Mouse (Mus musculus) neural tube, embryonic 14.5 days (tissue): ENCODE data around the gene Rap1gap. TPM values are rescaled to one million over a fixed set of nuclear protein-coding genes. Genes with fewer than 3 reads are reported as not detected.

ENCODE experiments used
- ATAC-seq: fragments of 200-750 bp; cut with Nextera tagmentation; 2 replicates; pipeline ENCODE4 v1.8.0; 2017; ENCODE audit warnings: low read depth, mild to moderate bottlenecking, moderate TSS enrichment, moderate library complexity
- H3K27ac ChIP-seq: fragments of 300-500 bp; sonication (generic); 2 replicates; pipeline ENCODE4 v1.5.1; 2014; ENCODE audit warnings: low read depth, mild to moderate bottlenecking, control low read depth, low read length, moderate library complexity, mixed read lengths
- H3K27me3 ChIP-seq: fragments of 300-500 bp; sonication (generic); 2 replicates; pipeline ENCODE4 v1.6.1; 2014; ENCODE audit warnings: low read length; ENCODE audit not compliant: control insufficient read depth, insufficient read depth
- H3K36me3 ChIP-seq: fragments of 300-500 bp; sonication (generic); 2 replicates; pipeline ENCODE4 v1.6.1; 2014; ENCODE audit warnings: low read length, mixed read lengths; ENCODE audit not compliant: control insufficient read depth, insufficient read depth
- H3K4me1 ChIP-seq: fragments of 300-500 bp; sonication (generic); 2 replicates; pipeline ENCODE4 v1.6.1; 2014; ENCODE audit warnings: low read length; ENCODE audit not compliant: control insufficient read depth, insufficient read depth
- H3K4me2 ChIP-seq: fragments of 300-500 bp; sonication (generic); 2 replicates; pipeline ENCODE4 v1.6.1; 2014; ENCODE audit warnings: mild to moderate bottlenecking, low read depth, low read length, control low read depth
- H3K4me3 ChIP-seq: fragments of 300-500 bp; sonication (generic); 2 replicates; pipeline ENCODE4 v1.5.1; 2014; ENCODE audit warnings: low read depth, low read length, control low read depth, mixed read lengths
- H3K9ac ChIP-seq: fragments of 300-500 bp; sonication (generic); replicated peaks from 2 replicates; pipeline ENCODE4 v1.6.1; 2014; ENCODE audit warnings: low read depth, mild to moderate bottlenecking, control low read depth, low read length, mixed read lengths
- H3K9me3 ChIP-seq: fragments of 300-500 bp; sonication (generic); 2 replicates; pipeline ENCODE4 v1.6.1; 2016; ENCODE audit warnings: low read length; ENCODE audit not compliant: control insufficient read depth
- WGBS: fragments of 180-500 bp; shearing (Covaris S2); extraction: QIAGEN DNeasy Blood & Tissue Kit; methylation state at CpG from one replicate; pipeline ENCODE4 v1.1.7; 2014; 5-methylcytosine and 5-hydroxymethylcytosine counted together
- polyA plus RNA-seq: library from polyadenylated mRNA; unstranded; fragments of >200 nt; fragmentation: Nextera tagmentation; extraction: Ambion mirVana; gene quantifications from 2 replicates; pipeline ENCODE4 v1.2.1, GENCODE M21; 2014

Rap1gap gene
- polyA plus RNA-seq, 1 experiment from 2014 or later, result 77.6 TPM

DNA sequence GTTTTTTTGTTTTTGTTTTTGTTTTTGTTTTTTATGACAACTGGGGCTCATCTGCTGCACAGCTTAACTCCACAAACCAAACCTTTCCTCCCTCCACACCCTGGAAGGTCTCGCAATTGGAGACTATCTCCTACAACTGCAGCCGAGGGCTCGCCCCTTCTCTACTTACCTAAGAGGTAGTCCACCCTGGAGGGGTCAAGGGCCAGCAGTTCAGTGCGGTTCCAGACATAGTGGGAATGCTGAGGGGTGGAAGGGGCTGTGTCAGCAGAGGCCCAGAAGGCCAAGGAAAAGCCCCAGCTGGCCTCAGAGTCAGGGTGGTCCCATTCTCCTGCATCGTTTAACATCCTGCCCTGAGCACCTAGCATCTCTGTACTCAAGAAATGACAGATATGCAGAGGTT, 83.1 kb downstream of the Rap1gap start:
- Histone ChIP-seq H3K27me3 (no peaks in the 10 kb centered on the region), H3K27ac (no peak overlapping the region), H3K9me3 (no peaks in the 10 kb centered on the region), H3K9ac (no peak overlapping the region), H3K4me2 (no peak overlapping the region), H3K36me3 (no peaks in the 10 kb centered on the region), H3K4me1 (no peaks in the 10 kb centered on the region), H3K4me3 (no peak overlapping the region)
- WGBS, result 87% methylated on average over 5 of the region's 5 CpGs
- no peak for ATAC-seq

DNA sequence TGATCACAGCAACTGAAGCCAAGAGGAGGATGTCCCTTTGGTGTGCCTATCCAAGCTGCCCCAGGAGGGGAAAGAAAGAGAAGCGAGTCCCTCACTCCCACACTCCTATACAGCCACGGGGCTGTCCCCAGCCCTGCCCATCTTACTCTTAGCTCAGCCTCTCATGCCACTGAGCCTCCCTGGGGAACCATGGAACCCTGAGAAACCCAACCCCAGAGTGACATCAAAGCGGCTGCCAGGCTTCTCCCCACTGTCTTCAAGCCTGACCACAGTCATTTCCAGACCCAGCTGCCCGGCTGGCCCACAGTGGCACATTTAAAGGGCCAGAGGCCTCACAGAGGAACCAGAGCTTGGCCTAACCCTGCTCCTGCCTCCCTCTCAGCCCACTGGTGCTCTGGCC, 84.2 kb downstream of the Rap1gap start:
- Histone ChIP-seq H3K4me3 (no peak overlapping the region), H3K36me3 (no peaks in the 10 kb centered on the region), H3K4me2 (no peak overlapping the region), H3K27ac (no peak overlapping the region), H3K4me1 (no peaks in the 10 kb centered on the region), H3K27me3 (no peaks in the 10 kb centered on the region), H3K9me3 (no peaks in the 10 kb centered on the region), H3K9ac (no peak overlapping the region)
- no peak for ATAC-seq
- WGBS, result 66% methylated on average over 4 of the region's 4 CpGs

DNA sequence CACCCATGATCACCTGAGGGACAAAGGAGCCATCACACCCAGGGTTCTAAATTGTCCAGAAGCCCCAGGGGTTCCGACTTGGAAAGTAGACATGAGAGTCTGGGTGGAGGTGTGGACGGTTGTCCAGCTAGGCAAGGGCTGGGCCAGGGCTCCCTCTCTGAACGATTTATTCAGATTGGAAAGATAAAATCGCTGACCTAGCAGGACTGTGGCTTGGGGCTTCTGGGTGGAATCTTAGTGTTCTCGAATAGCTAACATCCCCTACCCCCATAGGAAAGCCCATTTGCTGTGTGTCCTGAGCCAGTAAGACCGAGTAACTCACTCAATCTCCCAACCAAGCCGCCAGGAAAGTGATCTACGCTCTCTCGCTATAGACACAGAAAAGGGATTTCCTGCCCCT, 85.2 kb downstream of the Rap1gap start:
- Histone ChIP-seq H3K4me3 (no peak overlapping the region), H3K4me1 (no peaks in the 10 kb centered on the region), H3K9ac (no peak overlapping the region), H3K36me3 (no peaks in the 10 kb centered on the region), H3K27ac (no peak overlapping the region), H3K9me3 (no peaks in the 10 kb centered on the region), H3K4me2 (no peak overlapping the region), H3K27me3 (no peaks in the 10 kb centered on the region)
- no peak for ATAC-seq
- WGBS, result 76% methylated on average over 9 of the region's 9 CpGs

DNA sequence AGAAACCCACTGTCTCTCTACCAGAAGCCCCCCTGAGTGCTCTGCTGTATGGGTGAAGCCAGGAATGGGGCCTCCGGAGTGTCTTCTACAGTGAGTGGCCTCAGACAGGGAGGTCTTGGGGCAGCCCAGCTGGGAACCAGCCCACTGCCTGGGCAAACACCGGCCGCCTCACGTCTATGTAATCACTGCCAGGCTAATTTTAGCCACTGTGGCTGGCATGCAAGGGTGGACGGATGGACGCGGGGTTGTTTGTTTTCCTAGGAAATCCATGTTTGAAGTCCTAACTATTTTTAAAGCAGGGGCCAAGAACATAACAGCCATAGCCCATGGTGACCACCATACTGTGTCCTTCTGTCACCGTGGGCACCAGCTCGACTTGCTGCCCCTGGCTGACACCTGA, 85.6 kb downstream of the Rap1gap start:
- Histone ChIP-seq H3K27me3 (no peaks in the 10 kb centered on the region), H3K9me3 (no peaks in the 10 kb centered on the region), H3K4me1 (no peaks in the 10 kb centered on the region), H3K9ac (no peak overlapping the region), H3K27ac (no peak overlapping the region), H3K36me3 (no peaks in the 10 kb centered on the region), H3K4me3 (no peak overlapping the region), H3K4me2 (no peak overlapping the region)
- ATAC-seq, result no peak
- 81% methylated on average over 9 of the region's 9 CpGs for WGBS

DNA sequence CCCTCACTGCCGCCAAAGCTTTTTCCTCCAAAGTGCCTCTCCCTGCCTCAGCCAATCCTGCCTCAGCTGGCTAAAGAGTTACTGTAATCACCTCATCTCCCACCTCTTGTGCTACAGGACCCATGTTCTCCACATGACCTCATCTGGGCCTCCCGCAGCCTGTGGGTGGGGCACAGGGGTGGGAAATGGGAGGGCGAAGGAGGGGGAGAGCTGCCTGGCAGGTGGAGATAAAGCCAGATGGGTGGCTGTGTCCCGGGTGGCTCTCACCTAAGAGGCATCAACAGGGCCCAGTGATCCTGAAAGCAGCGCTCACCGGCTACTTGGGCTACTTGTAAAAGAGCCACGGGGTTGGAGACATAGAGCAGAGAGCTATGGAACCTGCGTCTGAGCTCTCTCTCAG, 86.8 kb downstream of the Rap1gap start:
- no peaks in the 10 kb centered on the region for H3K27me3 ChIP-seq
- no peaks in the 10 kb centered on the region for H3K4me1 ChIP-seq
- H3K27ac ChIP-seq, result no peak overlapping the region
- H3K4me2 ChIP-seq, result no peak overlapping the region
- WGBS, result 80% methylated on average over 8 of the region's 8 CpGs
- H3K4me3 ChIP-seq, result no peak overlapping the region
- H3K9me3 ChIP-seq, result no peaks in the 10 kb centered on the region
- no peak overlapping the region for H3K9ac ChIP-seq
- no peaks in the 10 kb centered on the region for H3K36me3 ChIP-seq
- ATAC-seq, result no peak

DNA sequence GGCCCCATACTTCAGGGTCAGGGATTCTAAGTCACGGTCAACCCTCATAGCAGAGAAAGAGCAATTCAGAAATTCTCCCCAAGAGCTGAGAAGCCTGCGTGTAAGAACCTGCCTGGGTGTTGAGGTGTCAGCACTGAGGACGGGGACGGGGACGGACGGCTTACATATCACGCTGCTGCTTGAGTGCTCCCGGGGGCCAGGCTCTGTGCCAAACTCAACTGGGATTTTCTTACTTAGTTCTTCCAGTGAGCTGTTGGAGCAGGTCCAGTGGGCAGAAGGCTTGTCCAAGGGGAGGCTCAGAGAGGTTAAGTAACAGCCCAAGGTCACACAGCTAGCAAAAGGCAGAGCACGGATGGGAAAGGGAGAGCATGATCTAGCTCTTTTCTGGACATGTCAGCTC, 87.2 kb downstream of the Rap1gap start:
- Histone ChIP-seq H3K9ac (no peak overlapping the region), H3K9me3 (no peaks in the 10 kb centered on the region), H3K27ac (no peak overlapping the region), H3K27me3 (no peaks in the 10 kb centered on the region), H3K36me3 (no peaks in the 10 kb centered on the region), H3K4me1 (no peaks in the 10 kb centered on the region), H3K4me2 (no peak overlapping the region), H3K4me3 (no peak overlapping the region)
- 70% methylated on average over 9 of the region's 9 CpGs for WGBS
- no peak for ATAC-seq

DNA sequence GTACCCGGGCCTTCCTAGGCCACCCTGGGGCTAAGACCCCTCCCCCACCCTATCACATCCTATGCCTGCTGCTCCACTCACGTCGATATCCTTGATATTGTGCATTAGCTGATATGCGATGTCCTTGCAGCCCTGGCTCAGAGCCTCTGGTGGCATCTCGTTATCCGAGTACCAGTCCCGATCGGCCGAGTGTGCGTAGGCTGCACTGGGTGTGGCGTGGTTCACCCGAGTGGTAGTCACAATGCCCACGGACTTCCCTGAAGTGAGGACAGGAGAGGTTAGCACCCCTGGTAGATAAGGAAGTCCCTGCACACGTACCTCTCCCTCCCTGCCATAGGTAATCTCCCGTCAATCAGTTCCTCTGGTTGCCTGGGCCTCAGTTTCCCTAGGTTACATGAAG, 87.9 kb downstream of the Rap1gap start:
- H3K9ac ChIP-seq, result no peak overlapping the region
- H3K27ac ChIP-seq, result no peak overlapping the region
- H3K4me1 ChIP-seq, result no peaks in the 10 kb centered on the region
- no peak for ATAC-seq
- H3K4me2 ChIP-seq, result no peak overlapping the region
- WGBS, result 79% methylated on average over 15 of the region's 15 CpGs
- no peaks in the 10 kb centered on the region for H3K9me3 ChIP-seq
- H3K27me3 ChIP-seq, result no peaks in the 10 kb centered on the region
- no peak overlapping the region for H3K4me3 ChIP-seq
- no peaks in the 10 kb centered on the region for H3K36me3 ChIP-seq

DNA sequence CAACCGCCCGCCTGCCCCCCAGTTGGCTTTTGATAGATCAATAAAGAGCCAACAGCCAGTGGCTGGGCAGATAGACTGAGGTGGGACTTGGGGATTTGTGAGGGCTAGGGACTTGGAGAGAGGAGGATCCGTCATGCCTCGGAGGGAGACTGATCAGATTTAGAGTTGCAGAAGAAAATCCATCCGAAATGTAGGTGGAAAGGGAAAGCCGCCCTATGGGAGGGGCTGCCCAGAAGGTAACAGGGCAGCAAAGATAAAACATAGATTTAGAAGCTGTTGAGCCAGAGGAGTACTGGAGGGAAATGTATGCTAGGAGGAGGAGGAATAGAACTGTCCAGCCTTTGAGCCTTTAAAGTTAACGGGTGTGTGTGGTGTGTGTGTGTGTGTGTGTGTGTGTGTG, 88.7 kb downstream of the Rap1gap start:
- ATAC-seq, result no peak
- H3K27ac ChIP-seq, result no peak overlapping the region
- H3K4me3 ChIP-seq, result no peak overlapping the region
- H3K9me3 ChIP-seq, result no peaks in the 10 kb centered on the region
- no peaks in the 10 kb centered on the region for H3K27me3 ChIP-seq
- H3K4me1 ChIP-seq, result no peaks in the 10 kb centered on the region
- H3K4me2 ChIP-seq, result no peak overlapping the region
- H3K9ac ChIP-seq, result no peak overlapping the region
- H3K36me3 ChIP-seq, result no peaks in the 10 kb centered on the region
- 79% methylated on average over 7 of the region's 7 CpGs for WGBS

DNA sequence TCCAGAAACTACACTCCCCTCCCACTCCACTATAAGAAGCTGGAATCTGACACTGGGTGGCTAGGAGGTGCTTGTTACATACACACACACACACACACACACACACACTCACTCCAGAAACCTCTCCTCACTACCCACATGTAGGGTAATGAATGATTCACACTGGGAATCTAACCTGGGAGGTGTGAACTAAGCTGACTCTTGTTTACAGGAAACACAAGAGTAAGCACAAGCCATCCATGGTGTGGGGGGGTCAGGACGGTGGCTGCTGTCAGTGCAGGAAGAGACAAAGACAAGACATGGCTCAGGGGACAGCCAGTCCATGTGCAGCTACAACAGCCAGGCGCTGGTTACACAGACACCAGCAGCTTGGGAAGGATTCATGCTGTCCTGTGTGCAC, 89.9 kb downstream of the Rap1gap start:
- 93% methylated on average over 2 of the region's 2 CpGs for WGBS
- Histone ChIP-seq H3K4me2 (no peak overlapping the region), H3K9me3 (no peaks in the 10 kb centered on the region), H3K27me3 (no peaks in the 10 kb centered on the region), H3K4me1 (no peaks in the 10 kb centered on the region), H3K27ac (no peak overlapping the region), H3K4me3 (no peak overlapping the region), H3K9ac (no peak overlapping the region), H3K36me3 (no peaks in the 10 kb centered on the region)
- no peak for ATAC-seq

DNA sequence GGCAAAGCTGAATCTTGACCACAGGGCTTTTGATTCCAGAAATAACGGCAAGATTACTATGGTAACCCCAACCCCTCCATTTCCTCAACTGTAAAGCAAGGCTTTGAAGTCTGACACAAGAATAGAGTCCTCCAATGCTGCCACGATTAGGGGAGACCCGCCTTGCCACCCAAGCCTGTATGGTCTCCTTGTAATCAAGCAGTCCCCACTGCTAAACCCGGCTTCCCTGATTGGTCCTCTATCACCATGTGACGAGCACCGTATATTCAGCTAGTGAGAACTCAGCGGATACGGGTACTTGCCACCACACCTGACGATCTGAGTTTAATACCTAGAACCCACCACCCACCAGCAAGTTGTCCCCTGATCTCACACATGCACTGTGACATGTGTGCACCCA, 98.4 kb downstream of the Rap1gap start:
- Histone ChIP-seq H3K4me1 (peaks cover 7% of the 10 kb centered on the region; the same call in 1 of the 2 replicates), H3K27ac (no peak overlapping the region), H3K4me2 (no peak overlapping the region), H3K36me3 (no peaks in the 10 kb centered on the region), H3K4me3 (no peak overlapping the region), H3K27me3 (no peaks in the 10 kb centered on the region), H3K9ac (no peak overlapping the region), H3K9me3 (no peaks in the 10 kb centered on the region)
- no peak for ATAC-seq
- 75% methylated on average over 9 of the region's 9 CpGs for WGBS
